Mouse (Mus musculus) thymus, postnatal 0 days (tissue): ENCODE data around the gene Gm13694. TPM values are rescaled to one million over a fixed set of nuclear protein-coding genes. Genes with fewer than 3 reads are reported as not detected.
"Not testable (repeated sequence)": the region's sequence is repeated elsewhere in the genome, so short reads cannot be mapped to it uniquely, and the experiment has no call there.

Experiments
- DNase-seq: peaks from one replicate; pipeline ENCODE4 v3.0.0-alpha.2; 2015; ENCODE audit warnings: low spot score
- polyA plus RNA-seq: library from polyadenylated mRNA; unstranded; fragments of >200 nt; fragmentation: Nextera tagmentation; extraction: Ambion mirVana; gene quantifications from 2 replicates; pipeline ENCODE4 v1.2.1, GENCODE M21; 2015

Gm13694 gene
- polyA plus RNA-seq: not detected in 2 replicates

DNA sequence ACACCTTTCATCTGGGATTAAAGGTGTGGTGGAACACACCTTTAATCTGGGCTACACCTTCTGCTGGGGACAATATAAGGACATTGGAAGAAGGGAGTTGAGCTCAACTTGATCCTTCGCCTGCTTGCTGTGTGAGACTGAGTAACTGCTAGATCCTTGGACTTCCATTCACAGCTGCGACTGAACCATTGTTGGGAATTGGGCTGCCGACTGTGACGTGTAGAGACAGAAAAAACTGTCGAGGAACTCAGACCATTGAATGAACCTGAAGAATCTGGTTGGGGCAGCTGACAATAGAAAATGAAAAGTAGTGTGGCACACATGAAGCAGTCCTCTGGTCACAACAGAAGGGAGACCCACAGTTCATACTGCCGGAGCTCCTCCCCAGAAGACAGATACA is at the start of gene Gm13694:
Gm13694 (plus strand) TSS at position 301 of the 400 bp plus-strand sequence.
- not testable (repeated sequence) for DNase-seq

DNA sequence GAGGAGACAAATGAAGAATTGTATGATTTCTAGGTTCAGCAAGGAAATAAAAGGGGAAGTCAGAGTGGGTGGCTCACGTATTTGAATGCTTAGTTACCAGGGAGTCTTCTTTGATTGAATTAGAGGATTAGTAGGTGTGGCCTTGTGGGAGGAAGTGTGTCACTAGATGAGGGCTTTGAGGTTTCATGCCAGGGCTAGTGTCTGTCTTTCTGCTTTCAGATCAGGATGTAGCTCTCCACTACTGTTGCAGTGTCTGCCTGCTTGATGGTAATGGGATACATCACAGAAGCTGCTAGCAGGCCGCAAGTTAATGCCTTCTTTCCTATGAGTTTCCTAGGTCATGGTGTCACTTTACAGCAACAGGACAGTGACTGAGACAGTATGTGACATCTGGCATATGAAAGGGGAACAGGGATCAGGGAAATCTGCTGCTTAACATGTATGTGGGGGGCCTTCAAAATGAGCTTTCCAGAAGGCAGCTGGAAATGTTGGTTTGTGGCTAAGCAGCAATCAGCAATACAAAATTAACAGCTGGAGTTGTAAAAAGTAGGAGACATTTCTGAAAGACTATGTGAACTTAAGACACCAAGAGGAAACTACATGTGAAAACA is 49.1 kb upstream of the Gm13694 start:
- DNase-seq: peak; percentile 15

DNA sequence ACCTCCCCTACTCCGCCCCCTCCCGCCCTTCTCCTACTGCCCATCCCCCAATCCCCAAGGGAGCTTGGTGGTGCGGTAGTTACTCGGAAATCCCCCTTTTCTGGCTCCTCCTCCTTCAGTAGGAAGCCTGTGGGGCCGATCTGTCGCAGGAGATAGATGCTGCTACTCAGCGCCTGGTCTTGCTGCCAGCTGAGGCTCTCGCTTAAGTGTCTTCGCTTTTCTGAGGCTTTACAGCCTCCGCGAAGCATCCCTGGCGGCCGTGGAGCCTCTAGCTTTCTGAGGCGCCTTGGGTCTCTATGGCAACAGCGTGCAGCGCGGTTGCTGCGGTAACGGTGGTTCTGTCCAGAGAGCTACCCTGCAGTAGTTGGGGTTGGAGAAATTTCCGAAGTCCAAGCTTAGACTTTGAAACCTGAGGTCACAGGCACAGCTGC is 37.8 kb upstream of the Gm13694 start, which contains the start of gene Zswim2:
Zswim2 (minus strand) TSS at position 298 of the 431 bp plus-strand sequence.
- DNase-seq: peak; percentile 11

DNA sequence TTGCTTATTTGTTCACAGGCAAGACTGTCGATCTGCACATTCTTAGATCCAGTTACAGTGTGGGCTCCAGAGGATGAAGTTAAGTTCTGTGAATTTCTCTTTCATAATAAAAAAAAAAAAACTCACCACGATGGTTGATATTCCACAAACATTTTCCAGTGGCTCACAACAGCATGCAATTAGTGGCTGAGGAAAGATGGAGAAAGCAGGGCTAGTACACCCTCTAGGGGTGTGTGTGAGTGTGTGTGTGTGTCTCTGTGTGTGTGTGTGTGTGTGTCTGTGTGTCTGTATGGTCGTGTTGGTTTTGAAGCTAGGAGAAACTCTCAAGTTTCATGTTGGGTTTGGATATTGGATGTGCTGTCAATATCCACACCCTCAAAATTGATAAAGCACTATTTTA is 37.4 kb upstream of the Gm13694 start:
- no peak for DNase-seq

DNA sequence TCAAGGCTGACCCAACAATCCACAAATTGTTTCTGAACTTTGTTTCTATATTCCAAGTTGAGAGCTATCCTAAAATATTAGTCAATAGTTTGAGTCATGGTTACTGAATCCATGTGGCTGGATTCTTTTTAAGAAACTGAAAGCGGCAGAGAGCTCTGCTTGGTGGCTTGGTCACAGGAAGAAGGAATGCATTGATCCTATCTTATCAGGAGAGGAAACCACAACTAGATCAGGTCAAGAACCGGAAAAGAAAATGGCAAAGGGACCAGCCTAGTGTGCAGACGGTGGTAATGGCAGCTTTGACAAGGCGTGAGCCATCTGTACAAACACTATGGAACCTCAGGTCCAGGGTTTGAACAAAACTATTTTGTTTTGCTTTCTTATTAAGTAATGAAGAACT is 36.9 kb upstream of the Gm13694 start:
- no peak for DNase-seq

DNA sequence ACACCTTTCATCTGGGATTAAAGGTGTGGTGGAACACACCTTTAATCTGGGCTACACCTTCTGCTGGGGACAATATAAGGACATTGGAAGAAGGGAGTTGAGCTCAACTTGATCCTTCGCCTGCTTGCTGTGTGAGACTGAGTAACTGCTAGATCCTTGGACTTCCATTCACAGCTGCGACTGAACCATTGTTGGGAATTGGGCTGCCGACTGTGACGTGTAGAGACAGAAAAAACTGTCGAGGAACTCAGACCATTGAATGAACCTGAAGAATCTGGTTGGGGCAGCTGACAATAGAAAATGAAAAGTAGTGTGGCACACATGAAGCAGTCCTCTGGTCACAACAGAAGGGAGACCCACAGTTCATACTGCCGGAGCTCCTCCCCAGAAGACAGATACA is 23.3 kb upstream of the Gm13694 start, which contains the start of gene Gm13698:
Gm13698 (plus strand) TSS at position 301 of the 400 bp plus-strand sequence.
- DNase-seq: not testable (repeated sequence)

DNA sequence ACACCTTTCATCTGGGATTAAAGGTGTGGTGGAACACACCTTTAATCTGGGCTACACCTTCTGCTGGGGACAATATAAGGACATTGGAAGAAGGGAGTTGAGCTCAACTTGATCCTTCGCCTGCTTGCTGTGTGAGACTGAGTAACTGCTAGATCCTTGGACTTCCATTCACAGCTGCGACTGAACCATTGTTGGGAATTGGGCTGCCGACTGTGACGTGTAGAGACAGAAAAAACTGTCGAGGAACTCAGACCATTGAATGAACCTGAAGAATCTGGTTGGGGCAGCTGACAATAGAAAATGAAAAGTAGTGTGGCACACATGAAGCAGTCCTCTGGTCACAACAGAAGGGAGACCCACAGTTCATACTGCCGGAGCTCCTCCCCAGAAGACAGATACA is 17.5 kb upstream of the Gm13694 start, which contains the start of gene Gm13693:
Gm13693 (plus strand) TSS at position 301 of the 400 bp plus-strand sequence.
- DNase-seq: not testable (repeated sequence)

DNA sequence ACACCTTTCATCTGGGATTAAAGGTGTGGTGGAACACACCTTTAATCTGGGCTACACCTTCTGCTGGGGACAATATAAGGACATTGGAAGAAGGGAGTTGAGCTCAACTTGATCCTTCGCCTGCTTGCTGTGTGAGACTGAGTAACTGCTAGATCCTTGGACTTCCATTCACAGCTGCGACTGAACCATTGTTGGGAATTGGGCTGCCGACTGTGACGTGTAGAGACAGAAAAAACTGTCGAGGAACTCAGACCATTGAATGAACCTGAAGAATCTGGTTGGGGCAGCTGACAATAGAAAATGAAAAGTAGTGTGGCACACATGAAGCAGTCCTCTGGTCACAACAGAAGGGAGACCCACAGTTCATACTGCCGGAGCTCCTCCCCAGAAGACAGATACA is 11.7 kb upstream of the Gm13694 start, which contains the start of gene Gm13695:
Gm13695 (plus strand) TSS at position 301 of the 400 bp plus-strand sequence.
- not testable (repeated sequence) for DNase-seq

DNA sequence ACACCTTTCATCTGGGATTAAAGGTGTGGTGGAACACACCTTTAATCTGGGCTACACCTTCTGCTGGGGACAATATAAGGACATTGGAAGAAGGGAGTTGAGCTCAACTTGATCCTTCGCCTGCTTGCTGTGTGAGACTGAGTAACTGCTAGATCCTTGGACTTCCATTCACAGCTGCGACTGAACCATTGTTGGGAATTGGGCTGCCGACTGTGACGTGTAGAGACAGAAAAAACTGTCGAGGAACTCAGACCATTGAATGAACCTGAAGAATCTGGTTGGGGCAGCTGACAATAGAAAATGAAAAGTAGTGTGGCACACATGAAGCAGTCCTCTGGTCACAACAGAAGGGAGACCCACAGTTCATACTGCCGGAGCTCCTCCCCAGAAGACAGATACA is 5.9 kb upstream of the Gm13694 start, which contains the start of gene Gm13696:
Gm13696 (plus strand) TSS at position 301 of the 400 bp plus-strand sequence.
- not testable (repeated sequence) for DNase-seq

DNA sequence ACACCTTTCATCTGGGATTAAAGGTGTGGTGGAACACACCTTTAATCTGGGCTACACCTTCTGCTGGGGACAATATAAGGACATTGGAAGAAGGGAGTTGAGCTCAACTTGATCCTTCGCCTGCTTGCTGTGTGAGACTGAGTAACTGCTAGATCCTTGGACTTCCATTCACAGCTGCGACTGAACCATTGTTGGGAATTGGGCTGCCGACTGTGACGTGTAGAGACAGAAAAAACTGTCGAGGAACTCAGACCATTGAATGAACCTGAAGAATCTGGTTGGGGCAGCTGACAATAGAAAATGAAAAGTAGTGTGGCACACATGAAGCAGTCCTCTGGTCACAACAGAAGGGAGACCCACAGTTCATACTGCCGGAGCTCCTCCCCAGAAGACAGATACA is 5.7 kb downstream of the Gm13694 start, which contains the start of gene Gm13697:
Gm13697 (plus strand) TSS at position 301 of the 400 bp plus-strand sequence.
- DNase-seq: not testable (repeated sequence)

DNA sequence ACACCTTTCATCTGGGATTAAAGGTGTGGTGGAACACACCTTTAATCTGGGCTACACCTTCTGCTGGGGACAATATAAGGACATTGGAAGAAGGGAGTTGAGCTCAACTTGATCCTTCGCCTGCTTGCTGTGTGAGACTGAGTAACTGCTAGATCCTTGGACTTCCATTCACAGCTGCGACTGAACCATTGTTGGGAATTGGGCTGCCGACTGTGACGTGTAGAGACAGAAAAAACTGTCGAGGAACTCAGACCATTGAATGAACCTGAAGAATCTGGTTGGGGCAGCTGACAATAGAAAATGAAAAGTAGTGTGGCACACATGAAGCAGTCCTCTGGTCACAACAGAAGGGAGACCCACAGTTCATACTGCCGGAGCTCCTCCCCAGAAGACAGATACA is 11.5 kb downstream of the Gm13694 start, which contains the start of gene Gm13691:
Gm13691 (plus strand) TSS at position 301 of the 400 bp plus-strand sequence.
- DNase-seq: not testable (repeated sequence)

DNA sequence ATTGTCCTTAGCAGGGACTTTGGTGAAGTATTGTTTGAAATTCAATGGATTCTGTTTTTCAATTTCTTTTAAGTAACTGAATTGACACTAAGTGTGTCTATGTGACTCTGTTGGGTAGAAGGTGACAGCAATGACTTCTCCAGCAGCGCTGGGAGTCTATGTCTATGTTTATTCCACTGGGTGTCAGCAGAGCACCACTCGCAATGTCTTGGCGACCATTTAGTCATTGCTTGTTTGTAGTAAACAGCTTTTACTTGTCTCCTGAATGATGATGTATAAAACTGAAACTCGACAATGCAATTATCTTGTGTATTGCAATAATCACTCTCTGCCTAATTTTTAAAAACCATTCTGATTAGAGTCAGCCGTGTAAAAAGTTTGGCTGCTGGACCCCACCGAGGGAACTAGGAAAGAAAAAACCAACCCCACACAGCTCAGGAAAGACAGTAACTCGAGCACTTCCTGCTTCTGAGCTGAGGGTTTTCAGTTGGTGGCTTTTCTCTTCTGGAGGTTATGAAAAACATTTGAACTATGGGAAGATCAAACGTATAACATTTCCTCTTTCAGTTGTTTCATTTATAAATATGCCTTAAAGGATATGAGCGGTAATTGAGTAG is 15.0 kb downstream of the Gm13694 start:
- DNase-seq: peak; percentile 85

DNA sequence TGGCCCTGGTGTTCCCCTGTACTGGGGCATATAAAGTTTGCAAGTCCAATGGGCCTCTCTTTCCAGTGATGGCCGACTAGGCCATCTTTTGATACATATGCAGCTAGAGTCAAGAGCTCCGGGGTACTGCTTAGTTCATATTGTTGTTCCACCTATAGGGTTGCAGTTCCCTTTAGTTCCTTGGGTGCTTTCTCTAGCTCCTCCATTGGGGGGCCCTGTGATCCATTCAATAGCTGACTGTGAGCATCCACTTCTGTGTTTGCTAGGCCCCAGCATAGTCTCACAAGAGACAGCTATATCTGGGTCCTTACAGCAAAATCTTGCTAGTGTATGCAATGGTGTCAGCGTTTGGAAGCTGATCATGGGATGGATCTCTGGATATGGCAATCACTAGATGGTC is 15.8 kb downstream of the Gm13694 start:
- DNase-seq: not testable (repeated sequence)

DNA sequence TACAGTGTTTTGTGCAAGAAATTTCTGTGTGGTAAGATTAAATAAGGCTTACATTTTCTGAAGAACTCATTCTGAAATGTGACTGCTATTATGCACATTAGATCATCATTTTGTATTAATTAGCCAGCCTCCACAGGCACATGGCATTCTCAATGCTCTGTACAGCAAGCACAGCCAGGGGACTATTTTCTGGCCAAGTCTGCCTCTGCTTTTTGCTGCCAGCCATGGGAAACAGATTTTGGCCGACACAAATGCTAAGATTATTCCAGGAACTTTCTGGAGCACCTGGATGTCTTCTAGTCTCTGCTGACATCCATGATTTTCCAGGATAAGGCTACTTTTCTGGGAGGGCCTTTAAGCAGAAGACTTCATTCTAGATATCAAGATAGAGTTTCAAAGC is 30.2 kb downstream of the Gm13694 start:
- DNase-seq: no peak

DNA sequence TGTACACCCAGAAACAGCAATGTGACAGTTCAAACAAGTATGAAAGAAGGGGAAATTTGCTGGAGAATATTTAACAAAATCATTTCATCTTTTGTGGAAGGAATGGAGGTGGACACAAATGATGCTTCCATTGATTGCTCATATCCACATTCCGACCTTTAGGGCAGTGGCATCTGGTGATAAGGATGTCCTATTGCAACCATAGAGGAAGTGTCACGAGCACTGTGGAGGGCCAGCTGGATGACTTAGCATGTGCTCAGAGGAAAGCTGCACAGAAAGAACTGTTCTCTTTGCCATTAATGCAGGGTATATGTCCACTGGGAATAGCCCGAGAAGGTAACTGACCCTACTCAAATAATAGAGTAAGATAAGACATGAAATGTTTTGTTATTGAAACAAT is 31.1 kb downstream of the Gm13694 start:
- DNase-seq: no peak

DNA sequence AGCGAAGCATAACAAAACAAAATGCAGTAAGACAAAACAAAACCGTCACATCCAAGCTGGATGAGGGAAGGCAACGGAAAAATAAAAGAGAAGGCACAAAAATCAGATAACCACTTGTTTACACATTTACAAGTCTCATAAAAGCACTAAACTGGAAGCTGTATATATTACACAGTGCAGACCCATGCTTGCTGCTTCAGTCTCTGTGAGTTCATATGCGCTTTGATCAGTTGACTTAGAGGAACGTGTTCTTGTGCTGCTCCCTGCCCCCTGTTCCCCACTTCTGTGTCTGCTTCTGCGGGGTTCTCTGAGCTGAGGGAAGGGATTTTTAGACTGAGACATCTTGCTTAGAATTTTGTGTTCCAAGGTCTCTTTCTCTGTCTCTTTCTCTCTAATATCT is 35.8 kb downstream of the Gm13694 start:
- no peak for DNase-seq

DNA sequence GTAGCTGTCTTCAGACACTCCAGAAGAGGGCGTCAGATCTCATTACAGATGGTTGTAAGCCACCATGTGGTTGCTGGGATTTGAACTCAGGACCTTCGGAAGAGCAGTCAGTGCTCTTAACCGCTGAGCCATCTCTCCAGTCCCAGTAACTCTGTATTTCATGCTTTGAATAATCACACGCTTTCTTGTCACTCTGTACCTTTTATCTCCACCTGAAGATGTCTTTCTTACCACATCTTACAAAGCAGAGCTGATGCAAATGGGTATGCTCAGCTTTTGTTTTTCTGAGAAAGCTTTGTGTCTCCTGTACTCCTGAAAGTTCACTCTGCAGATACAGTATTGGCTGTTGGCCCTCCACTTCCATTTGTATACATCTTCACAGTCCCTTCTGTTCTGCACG is 37.6 kb downstream of the Gm13694 start:
- DNase-seq: peak; percentile 51

DNA sequence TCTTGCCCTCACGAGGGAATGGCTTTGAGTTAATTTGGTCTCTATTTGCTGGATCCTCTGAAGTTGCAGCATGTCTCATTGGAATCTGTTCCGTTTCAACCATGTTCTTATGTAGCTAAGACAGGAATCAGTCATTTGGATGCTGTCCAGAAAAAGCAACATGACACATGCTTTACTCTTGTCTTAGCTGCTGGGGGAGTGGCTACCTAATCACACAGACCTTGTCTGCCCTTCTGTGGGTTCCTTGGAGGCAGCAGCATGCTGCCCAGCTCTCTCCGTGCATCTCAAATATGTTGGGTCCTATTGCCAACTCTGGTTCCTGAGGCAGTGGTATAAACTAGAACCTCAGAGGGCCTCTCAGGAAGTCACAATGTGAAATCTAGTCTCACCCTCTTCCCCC is 39.6 kb downstream of the Gm13694 start:
- no peak for DNase-seq

DNA sequence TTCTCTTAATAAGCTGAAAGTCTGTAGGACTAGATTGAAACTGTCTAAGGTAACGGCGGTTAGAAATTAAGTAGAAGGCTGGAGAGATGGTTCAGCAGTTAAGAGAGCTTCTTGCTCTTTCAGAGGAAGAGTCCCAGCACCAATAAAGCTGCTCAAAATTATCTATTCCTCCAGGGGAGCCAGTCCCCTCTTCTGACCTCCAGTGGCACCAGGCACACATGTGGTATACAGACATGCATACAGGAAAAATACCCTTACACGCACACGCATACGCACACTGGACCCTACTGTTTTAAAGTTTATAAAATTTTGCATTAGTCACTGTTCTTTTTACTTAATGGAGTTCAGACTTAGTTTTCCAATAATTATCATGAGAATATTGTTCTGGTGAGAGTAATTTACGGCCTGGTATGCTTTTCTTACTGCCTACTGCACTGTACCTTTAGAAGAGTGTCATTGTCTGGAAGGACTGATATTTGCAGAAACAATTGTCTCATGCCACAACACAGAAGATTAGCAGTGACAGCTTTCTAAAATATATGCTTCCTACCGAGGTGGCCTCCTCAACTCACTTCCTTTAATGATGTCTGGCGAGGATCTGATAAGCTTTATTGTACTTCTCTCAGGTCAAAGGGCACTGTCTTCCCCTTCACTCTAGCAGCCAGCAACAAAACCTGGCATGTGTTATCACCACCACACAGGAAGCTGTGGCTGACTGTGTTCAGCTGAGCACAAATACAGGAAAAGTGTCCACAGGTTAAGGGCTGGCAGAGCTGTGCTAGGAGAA is 41.0 kb downstream of the Gm13694 start:
- peak; percentile 55 for DNase-seq

DNA sequence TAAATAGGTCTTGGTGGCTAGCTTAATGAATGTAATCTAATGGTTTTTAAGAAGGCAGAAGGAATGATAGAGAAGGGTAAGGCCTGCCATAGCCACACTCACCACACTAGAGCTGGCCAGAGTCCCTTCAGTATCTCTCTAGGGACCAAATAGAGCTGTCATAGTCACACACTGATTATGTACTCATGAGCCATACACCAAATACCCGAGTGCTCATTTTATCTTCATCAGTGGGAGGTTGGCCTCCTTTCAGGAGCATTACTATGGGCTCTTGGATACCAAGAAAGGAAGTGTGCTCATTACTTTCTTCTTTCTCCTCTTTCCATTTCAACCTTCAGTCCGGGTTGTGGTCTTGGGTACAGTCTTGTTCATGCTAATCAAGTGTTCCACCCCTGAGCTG is 43.2 kb downstream of the Gm13694 start:
- no peak for DNase-seq

DNA sequence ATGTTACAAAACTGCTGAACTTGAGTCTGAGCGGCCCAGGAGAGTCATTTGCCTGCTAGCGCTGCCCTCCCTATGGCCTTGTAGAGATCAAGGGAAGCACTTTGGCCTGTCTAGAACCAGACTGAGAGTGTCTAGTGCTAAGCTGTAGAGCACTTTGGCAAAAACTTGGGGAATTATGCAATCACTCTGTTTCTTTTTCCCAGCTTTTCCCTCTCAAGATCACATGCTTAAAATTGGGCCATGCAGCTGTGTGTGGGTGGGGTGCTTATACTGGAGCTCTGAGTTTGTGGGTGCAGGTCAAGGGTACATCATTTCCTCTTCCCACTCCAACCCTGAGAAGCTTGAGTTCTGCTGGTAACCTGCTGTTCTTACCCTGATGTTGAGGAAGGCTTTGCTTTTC is 44.2 kb downstream of the Gm13694 start:
- peak; percentile 20 for DNase-seq
